Mouse (Mus musculus) hindbrain, embryonic 11.5 days (tissue): ENCODE data around the gene Sox5. TPM values are rescaled to one million over a fixed set of nuclear protein-coding genes. Genes with fewer than 3 reads are reported as not detected.

ENCODE experiments used
- ATAC-seq: fragments of 200-750 bp; cut with Nextera tagmentation; 2 replicates; pipeline ENCODE4 v1.8.0; 2017; ENCODE audit warnings: mild to moderate bottlenecking, moderate TSS enrichment, moderate library complexity; ENCODE audit not compliant: low FRiP score
- DNase-seq: peaks from one replicate; pipeline ENCODE4 v3.0.0-alpha.2; 2015; ENCODE audit warnings: low spot score
- H3K27ac ChIP-seq: fragments of 300-500 bp; sonication (generic); 2 replicates; pipeline ENCODE4 v1.5.1; 2014; ENCODE audit warnings: mild to moderate bottlenecking, low read depth, low read length
- H3K27me3 ChIP-seq: fragments of 300-500 bp; sonication (generic); 2 replicates; pipeline ENCODE4 v1.6.1; 2014; ENCODE audit warnings: mild to moderate bottlenecking, low read length, moderate library complexity, mixed read lengths; ENCODE audit not compliant: control insufficient read depth, insufficient read depth
- H3K36me3 ChIP-seq: fragments of 300-500 bp; sonication (generic); 2 replicates; pipeline ENCODE4 v1.6.1; 2014; ENCODE audit warnings: mild to moderate bottlenecking, low read length, moderate library complexity, mixed read lengths; ENCODE audit not compliant: control insufficient read depth, insufficient read depth
- H3K4me1 ChIP-seq: fragments of 300-500 bp; sonication (generic); replicated peaks from 2 replicates; pipeline ENCODE4 v1.6.1; 2014; ENCODE audit warnings: low read length, mixed read lengths; ENCODE audit not compliant: control insufficient read depth, insufficient read depth
- H3K4me2 ChIP-seq: fragments of 300-500 bp; sonication (generic); replicated peaks from 2 replicates; pipeline ENCODE4 v1.6.1; 2014; ENCODE audit warnings: mild to moderate bottlenecking, low read depth, low read length
- H3K4me3 ChIP-seq: fragments of 300-500 bp; sonication (generic); 2 replicates; pipeline ENCODE4 v1.5.1; 2014; ENCODE audit warnings: low read depth, low read length
- H3K9ac ChIP-seq: fragments of 300-500 bp; sonication (generic); 2 replicates; pipeline ENCODE4 v1.6.1; 2014; ENCODE audit warnings: low read depth, low read length
- H3K9me3 ChIP-seq: fragments of 300-500 bp; sonication (generic); 2 replicates; pipeline ENCODE4 v1.6.1; 2016; ENCODE audit warnings: low read length; ENCODE audit not compliant: control insufficient read depth
- WGBS: fragments of 180-500 bp; shearing (Covaris S2); extraction: QIAGEN DNeasy Blood & Tissue Kit; methylation state at CpG from one replicate; pipeline ENCODE4 v1.1.7; 2014; 5-methylcytosine and 5-hydroxymethylcytosine counted together
- polyA plus RNA-seq: library from polyadenylated mRNA; unstranded; fragments of >200 nt; fragmentation: Nextera tagmentation; extraction: Ambion mirVana; gene quantifications from 2 replicates; pipeline ENCODE4 v1.2.1, GENCODE M21; 2014

Gene Sox5
- polyA plus RNA-seq, 1 experiment from 2014 or later = 35.0 TPM

GRCm38 (mm10) chr6:144457500-144457899 lies 324.3 kb downstream of the Sox5 start:
- DNase-seq (no peak), ATAC-seq (no peak)
- H3K4me1 ChIP-seq = 0 out of 2 replicates have a peak, but pooled peaks cover 5% of the 10 kb centered on the region
- no peak overlapping the region for H3K27ac ChIP-seq
- H3K36me3 ChIP-seq = no peaks in the 10 kb centered on the region
- no peaks in the 10 kb centered on the region for H3K27me3 ChIP-seq
- no peak overlapping the region for H3K9ac ChIP-seq
- no peak overlapping the region for H3K4me3 ChIP-seq
- no peaks in the 10 kb centered on the region for H3K9me3 ChIP-seq
- no peak overlapping the region for H3K4me2 ChIP-seq
- WGBS = 94% methylated on average over 9 of the region's 9 CpGs

GRCm38 (mm10) chr6:144454291-144455276 lies 327.2 kb downstream of the Sox5 start:
- H3K9me3 ChIP-seq = no peaks in the 10 kb centered on the region
- DNase-seq (peak; percentile 45), ATAC-seq (peak; percentile 61; the same call in 1 of the 2 replicates)
- H3K27ac ChIP-seq = no peak overlapping the region
- 19% methylated on average over 11 of the region's 11 CpGs for WGBS
- H3K36me3 ChIP-seq = no peaks in the 10 kb centered on the region
- 0 out of 2 replicates have a peak, but pooled peaks cover 5% of the 10 kb centered on the region for H3K4me1 ChIP-seq
- no peak overlapping the region for H3K4me3 ChIP-seq
- H3K4me2 ChIP-seq = peak overlapping the region; percentile 5; the same call in 1 of the 2 replicates
- no peaks in the 10 kb centered on the region for H3K27me3 ChIP-seq
- H3K9ac ChIP-seq = no peak overlapping the region

DNA sequence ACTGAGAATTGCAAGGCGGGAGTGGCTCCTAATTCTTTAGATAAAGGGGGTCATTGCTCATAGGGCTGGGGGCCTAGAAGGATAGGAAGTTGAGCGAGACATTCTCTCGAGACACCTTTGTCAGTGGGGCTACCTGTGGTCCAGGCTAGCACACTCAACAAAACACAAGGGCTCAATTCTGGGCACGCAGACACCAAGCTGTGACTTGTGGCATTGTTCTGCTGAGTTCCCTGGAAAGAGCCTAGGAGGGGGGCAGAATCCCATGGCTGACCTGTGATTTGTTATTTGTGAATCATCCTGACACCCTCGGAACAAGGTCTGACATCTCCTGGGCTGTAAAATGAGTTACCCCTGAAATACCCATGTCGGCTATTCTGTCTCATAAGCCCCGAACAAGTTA lies 328.2 kb downstream of the Sox5 start:
- Histone ChIP-seq H3K4me2 (no peak overlapping the region), H3K27me3 (no peaks in the 10 kb centered on the region), H3K4me3 (no peak overlapping the region), H3K9me3 (no peaks in the 10 kb centered on the region), H3K27ac (no peak overlapping the region), H3K36me3 (no peaks in the 10 kb centered on the region), H3K9ac (no peak overlapping the region), H3K4me1 (0 out of 2 replicates have a peak, but pooled peaks cover 5% of the 10 kb centered on the region)
- no peak for ATAC-seq
- WGBS = 27% methylated on average over 7 of the region's 7 CpGs
- no peak for DNase-seq

DNA sequence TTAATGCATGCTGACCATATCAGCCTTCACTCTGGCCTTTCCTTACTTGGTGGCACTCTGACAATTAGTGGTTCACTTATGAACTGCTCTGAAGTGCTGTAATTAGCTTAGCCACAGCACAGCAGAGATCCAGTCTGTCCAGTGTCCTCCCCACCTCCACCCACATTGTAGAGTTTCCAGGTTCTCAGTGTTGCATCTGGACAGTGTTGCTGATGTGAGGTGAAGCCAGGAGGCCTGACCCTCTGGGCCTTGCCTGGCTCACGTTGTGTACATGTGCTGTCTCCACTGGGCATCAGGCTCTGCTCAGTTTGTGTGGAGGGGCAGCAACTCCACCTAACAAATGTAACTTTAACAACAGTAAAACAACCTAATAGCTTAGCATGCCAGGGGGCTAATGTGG lies 328.6 kb downstream of the Sox5 start:
- 28% methylated on average over 1 of the region's 1 CpGs for WGBS
- H3K27ac ChIP-seq = no peak overlapping the region
- ATAC-seq = 0 out of 2 replicates have a peak, but pooled peaks have one; percentile 32

GRCm38 (mm10) chr6:144452200-144452977 lies 329.4 kb downstream of the Sox5 start:
- no peak overlapping the region for H3K9ac ChIP-seq
- no peak overlapping the region for H3K27ac ChIP-seq

More for the DNA sequence above, 328.6 kb downstream of the Sox5 start:
- Histone ChIP-seq H3K9me3 (no peaks in the 10 kb centered on the region), H3K4me1 (0 out of 2 replicates have a peak, but pooled peaks cover 5% of the 10 kb centered on the region), H3K9ac (no peak overlapping the region), H3K27me3 (no peaks in the 10 kb centered on the region), H3K4me3 (no peak overlapping the region), H3K4me2 (no peak overlapping the region), H3K36me3 (no peaks in the 10 kb centered on the region)
- no peak for DNase-seq

DNA sequence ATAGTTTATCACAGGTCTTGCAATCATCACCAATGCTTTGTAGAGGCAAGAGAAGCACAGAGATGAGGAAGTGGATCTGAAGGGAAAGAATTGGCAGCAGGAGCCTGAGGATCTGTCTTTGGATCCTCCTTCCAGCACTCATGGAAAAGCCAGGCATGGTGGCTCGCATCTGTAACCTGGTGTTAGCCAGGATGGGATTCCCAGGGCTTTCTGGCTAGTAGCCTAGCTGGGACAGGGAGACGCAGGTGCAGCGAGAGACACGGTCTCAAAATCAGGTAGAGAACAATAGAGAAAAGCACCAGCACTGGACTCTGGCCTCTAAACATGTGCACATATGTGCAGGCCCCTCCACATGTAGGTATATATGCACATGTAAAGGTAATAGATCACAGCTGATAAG lies 330.1 kb downstream of the Sox5 start:
- no peaks in the 10 kb centered on the region for H3K27me3 ChIP-seq
- H3K27ac ChIP-seq = no peak overlapping the region
- H3K9me3 ChIP-seq = no peaks in the 10 kb centered on the region
- no peaks in the 10 kb centered on the region for H3K36me3 ChIP-seq
- no peak for ATAC-seq
- no peak for DNase-seq
- no peak overlapping the region for H3K9ac ChIP-seq
- no peak overlapping the region for H3K4me2 ChIP-seq
- H3K4me3 ChIP-seq = no peak overlapping the region
- 0 out of 2 replicates have a peak, but pooled peaks cover 5% of the 10 kb centered on the region for H3K4me1 ChIP-seq
- 93% methylated on average over 4 of the region's 4 CpGs for WGBS

More at GRCm38 (mm10) chr6:144452200-144452977, 329.4 kb downstream of the Sox5 start:
- DNase-seq = no peak
- Histone ChIP-seq H3K4me2 (no peak overlapping the region), H3K4me1 (0 out of 2 replicates have a peak, but pooled peaks cover 5% of the 10 kb centered on the region), H3K9me3 (no peaks in the 10 kb centered on the region), H3K36me3 (no peaks in the 10 kb centered on the region), H3K27me3 (no peaks in the 10 kb centered on the region), H3K4me3 (no peak overlapping the region)
- no peak for ATAC-seq
- WGBS = 75% methylated on average over 11 of the region's 11 CpGs

GRCm38 (mm10) chr6:144445761-144446373 lies 335.9 kb downstream of the Sox5 start:
- peak; percentile 32 for DNase-seq
- Histone ChIP-seq H3K4me1 (no peaks in the 10 kb centered on the region), H3K4me3 (no peak overlapping the region), H3K4me2 (no peak overlapping the region), H3K27ac (no peak overlapping the region), H3K36me3 (no peaks in the 10 kb centered on the region), H3K9me3 (no peaks in the 10 kb centered on the region), H3K9ac (no peak overlapping the region), H3K27me3 (no peaks in the 10 kb centered on the region)
- ATAC-seq = peak; percentile 68
- WGBS = 47% methylated on average over 8 of the region's 8 CpGs

GRCm38 (mm10) chr6:144444367-144444766 lies 337.4 kb downstream of the Sox5 start:
- Histone ChIP-seq H3K36me3 (no peaks in the 10 kb centered on the region), H3K4me2 (no peak overlapping the region), H3K4me3 (no peak overlapping the region), H3K9ac (no peak overlapping the region), H3K27me3 (no peaks in the 10 kb centered on the region), H3K4me1 (no peaks in the 10 kb centered on the region), H3K27ac (no peak overlapping the region), H3K9me3 (no peaks in the 10 kb centered on the region)
- WGBS = 89% methylated on average over 5 of the region's 5 CpGs
- no peak for ATAC-seq
- DNase-seq = no peak
